Mouse (Mus musculus): ENCODE results near the gene Tmem120b. TPM values are rescaled to one million over a fixed set of nuclear protein-coding genes. Genes with fewer than 3 reads are reported as not detected.

Tmem120b gene
- total and polyA plus RNA-seq, 3 experiments = 5.6 to 6.8 TPM; not detected in 1

- no peak for TF ChIP-seq USF2 (IDR thresholded peaks at IDR 0.05; ENCODE audit: borderline replicate concordance in 1 of 2, insufficient read depth in 1 of 2, low read depth in 1 of 2, low read length in 2 of 2)
- 0 out of 2 replicates have a peak, but pooled peaks have one; percentile 31 for TF ChIP-seq MXI1 (IDR thresholded peaks at IDR 0.05; ENCODE audit: low read depth, low read length)
- no peak for TF ChIP-seq ELF1 (IDR thresholded peaks at IDR 0.05; ENCODE audit: low read depth, low read length)
- no peak for TF ChIP-seq ETS1 (IDR thresholded peaks at IDR 0.05; ENCODE audit: low read depth, low read length)
- TF ChIP-seq RAD21 (IDR thresholded peaks at IDR 0.05; ENCODE audit: low read depth, low read length) = peak; percentile 67
- TF ChIP-seq ZMIZ1 (IDR thresholded peaks at IDR 0.05; ENCODE audit: low read depth, low read length) = no peak
- TF ChIP-seq POLR2AphosphoS5 (IDR thresholded peaks at IDR 0.05; ENCODE audit: borderline replicate concordance, low read depth, low read length) = no peak
- TF ChIP-seq POLR2AphosphoS2 (IDR thresholded peaks at IDR 0.05; ENCODE audit: low read length) = no peak
- no peak for TF ChIP-seq ZKSCAN1 (IDR thresholded peaks at IDR 0.05; ENCODE audit: low read depth, low read length)
- no peak for TF ChIP-seq NRF1 (IDR thresholded peaks at IDR 0.05; ENCODE audit: insufficient read depth, low read depth, low read length, poor library complexity, severe bottlenecking)
- no peak for TF ChIP-seq POLR2A (IDR thresholded peaks at IDR 0.05; ENCODE audit: control insufficient read depth in 1 of 2, insufficient read depth in 1 of 2, low read depth in 1 of 2, low read length in 2 of 2, poor library complexity in 1 of 2)
- 0 out of 2 replicates have a peak, but pooled peaks have one; percentile 55 for TF ChIP-seq MAZ (IDR thresholded peaks at IDR 0.05; ENCODE audit: low read depth, low read length)
- no peak for TF ChIP-seq MAX (IDR thresholded peaks at IDR 0.05; ENCODE audit: low read length)
- TF ChIP-seq TCF12 (IDR thresholded peaks at IDR 0.05; ENCODE audit: low read depth, low read length) = no peak
- TF ChIP-seq MEF2A (IDR thresholded peaks at IDR 0.05; ENCODE audit: extremely low read depth, insufficient replicate concordance, low read depth, low read length, poor library complexity, severe bottlenecking) = no peak
- TF ChIP-seq NELFE (IDR thresholded peaks at IDR 0.05; ENCODE audit: low read depth, low read length) = no peak
- 0 out of 2 replicates have a peak, but pooled peaks have one; percentile 6 for TF ChIP-seq TBP (IDR thresholded peaks at IDR 0.05; ENCODE audit: low read depth, low read length)
- no peak for TF ChIP-seq MYC (IDR thresholded peaks at IDR 0.05; ENCODE audit: low read depth, low read length)
Observed at GRCm38 (mm10) chr5:123149451-123150400, 81.5 kb downstream of the Tmem120b start (continued).

GRCm38 (mm10) chr5:123150641-123151040 lies 82.4 kb downstream of the Tmem120b start:
- H3K4me1 ChIP-seq (ENCODE audit: control insufficient read depth in 1 of 2, insufficient read depth in 2 of 2, low read length in 2 of 2) = peaks cover 0 to 21% of the 10 kb centered on the region in 2 experiments; a peak in 2 of 4 replicates
- no peak for TF ChIP-seq JUND (IDR thresholded peaks at IDR 0.05; ENCODE audit: low read depth, low read length)
- no peak for TF ChIP-seq EP300 (IDR thresholded peaks at IDR 0.05; ENCODE audit: low read depth in 1 of 2, low read length in 2 of 2)
- no peak for TF ChIP-seq GATA1 (IDR thresholded peaks at IDR 0.05; ENCODE audit: low read depth, low read length)
- H3K27ac ChIP-seq (ENCODE audit: control insufficient read depth, low read depth, low read length) = peak overlapping the region; percentile 32
- H3K4me3 ChIP-seq (ENCODE audit: control insufficient read depth in 1 of 2, insufficient read depth in 1 of 2, low read depth in 2 of 2, low read length in 2 of 2) = no peak overlapping the region
- no peak for DNase-seq (ENCODE audit: low read depth, low spot score)
- no peaks in the 10 kb centered on the region for H3K9me3 ChIP-seq (replicated peaks; ENCODE audit: insufficient read depth, low read length)
- H3K27me3 ChIP-seq (ENCODE audit: control insufficient read depth in 1 of 2, insufficient read depth in 2 of 2, low read length in 2 of 2) = no peaks in the 10 kb centered on the region
- peaks cover 41% of the 10 kb centered on the region for H3K79me2 ChIP-seq (ENCODE audit: control insufficient read depth, insufficient read depth, low read length, poor library complexity)
- peaks cover 2 to 22% of the 10 kb centered on the region in 2 experiments; a peak in 3 of 4 replicates for H3K36me3 ChIP-seq (ENCODE audit: control insufficient read depth in 1 of 2, insufficient read depth in 2 of 2, low read length in 2 of 2)
- H3K9ac ChIP-seq (ENCODE audit: control insufficient read depth, low read depth, low read length, poor library complexity, severe bottlenecking) = peak overlapping the region; percentile 29; the same call in 1 of the 2 replicates
